Mouse (Mus musculus): Measurements from ENCODE around the gene Slc5a3. TPM values are rescaled to one million over a fixed set of nuclear protein-coding genes. Genes with fewer than 3 reads are reported as not detected.

Gene Slc5a3
- 1 to 10 TPM; 5.4 to 6.2 TPM for total RNA-seq (2021)
- long read RNA-seq, experiment 1, result 0 reads
- long read RNA-seq, experiment 2, result 0 reads

DNA sequence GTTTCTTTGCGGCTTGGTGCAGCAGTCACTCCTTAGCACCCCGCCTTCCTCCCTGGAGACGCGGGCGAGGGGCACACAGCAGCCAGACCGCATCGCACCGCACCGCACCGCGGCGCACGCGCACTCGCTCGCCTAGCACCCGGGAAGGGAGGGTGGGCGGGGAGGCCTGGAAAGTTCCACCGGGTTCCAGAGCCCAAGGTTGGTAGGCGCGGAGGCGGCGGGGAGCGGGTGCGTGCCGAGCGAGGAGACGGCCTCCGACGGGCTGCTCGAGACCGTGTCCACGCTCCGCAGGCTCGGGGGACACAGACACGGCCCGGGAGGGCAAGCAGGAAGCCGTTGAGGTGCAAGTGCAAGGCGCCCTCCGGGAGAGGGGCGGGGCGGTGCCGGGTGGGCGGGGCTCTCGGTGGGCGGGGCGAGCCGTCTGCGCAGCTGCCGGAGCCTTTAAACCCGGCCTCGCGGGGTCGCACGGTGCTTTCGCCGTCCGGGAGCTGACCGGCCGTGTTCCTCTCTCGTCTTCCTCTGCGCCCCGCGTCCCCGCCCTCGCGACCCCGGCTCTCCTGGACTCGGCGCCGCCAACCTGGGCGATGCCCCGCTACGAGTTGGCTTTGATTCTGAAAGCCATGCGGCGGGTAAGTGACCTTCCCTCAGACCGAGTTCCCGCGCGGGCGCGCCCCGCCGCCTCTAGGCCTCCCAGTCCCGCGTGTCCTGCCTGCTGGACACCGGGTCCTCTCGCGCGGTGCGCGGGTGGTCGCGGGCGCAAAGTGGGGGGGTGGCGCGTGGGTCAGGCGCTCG is at the start of gene Slc5a3, which contains the start of the genes Mrps6 and Gm49711:
TSS of gene Slc5a3 (plus strand) at position 471 of the 792 bp plus-strand sequence.
TSS of gene Mrps6 (plus strand) at position 419 of the 792 bp plus-strand sequence.
TSS of gene Gm49711 (plus strand) at position 465 of the 792 bp plus-strand sequence.
- intact Hi-C loops (cut with DNase I), result loop anchor here (2.0 to 5.0 kb wide), 3 partner anchors 39 to 229 kb away; no protein-coding TSS in a partner anchor

DNA sequence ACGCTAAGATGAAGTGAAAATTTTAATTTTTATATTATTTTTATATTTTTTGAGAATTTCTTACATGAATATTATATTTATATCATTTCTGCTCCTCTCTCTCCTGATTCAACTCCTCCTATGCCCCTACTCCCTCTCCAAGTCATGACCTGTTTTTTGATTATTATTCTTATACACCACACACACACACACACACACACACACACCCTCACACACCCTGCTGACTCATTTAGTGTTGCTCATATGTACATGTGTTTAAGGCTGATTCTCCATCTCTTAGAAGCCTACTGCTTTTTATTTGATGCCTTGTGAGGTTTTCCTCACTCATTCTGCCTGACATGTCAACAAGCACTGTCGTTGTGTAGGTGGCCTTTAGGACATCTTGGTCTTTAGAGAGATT is 48.5 kb upstream of the Slc5a3 start:
- no peak for DNase-seq
- intact Hi-C loops (cut with DNase I), result no loop called here

More for the DNA sequence above, at the start of gene Slc5a3, which contains the start of the genes Mrps6 and Gm49711:
- DNase-seq, result peak; percentile 88 to 90

DNA sequence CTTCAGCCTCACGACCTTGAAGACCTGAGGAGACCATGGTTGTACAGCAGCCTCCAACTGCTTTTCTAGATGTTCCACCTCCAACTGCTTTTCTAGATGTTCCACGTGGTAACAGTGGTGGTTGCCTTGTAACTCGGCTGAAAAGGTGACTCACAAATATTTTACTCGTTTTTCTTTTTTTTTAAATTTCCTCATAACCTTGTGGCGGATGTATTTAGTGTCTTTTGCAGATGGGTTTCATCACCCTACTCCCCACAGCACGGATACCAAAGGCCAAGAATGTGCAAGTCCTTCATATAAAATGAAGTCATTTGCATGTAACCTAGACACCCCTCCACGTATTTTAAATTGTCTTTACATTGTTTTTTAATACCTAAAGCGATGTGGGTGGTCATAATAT is 41.3 kb upstream of the Slc5a3 start:
- intact Hi-C loops (cut with DNase I), result no loop called here
- no peak for DNase-seq

DNA sequence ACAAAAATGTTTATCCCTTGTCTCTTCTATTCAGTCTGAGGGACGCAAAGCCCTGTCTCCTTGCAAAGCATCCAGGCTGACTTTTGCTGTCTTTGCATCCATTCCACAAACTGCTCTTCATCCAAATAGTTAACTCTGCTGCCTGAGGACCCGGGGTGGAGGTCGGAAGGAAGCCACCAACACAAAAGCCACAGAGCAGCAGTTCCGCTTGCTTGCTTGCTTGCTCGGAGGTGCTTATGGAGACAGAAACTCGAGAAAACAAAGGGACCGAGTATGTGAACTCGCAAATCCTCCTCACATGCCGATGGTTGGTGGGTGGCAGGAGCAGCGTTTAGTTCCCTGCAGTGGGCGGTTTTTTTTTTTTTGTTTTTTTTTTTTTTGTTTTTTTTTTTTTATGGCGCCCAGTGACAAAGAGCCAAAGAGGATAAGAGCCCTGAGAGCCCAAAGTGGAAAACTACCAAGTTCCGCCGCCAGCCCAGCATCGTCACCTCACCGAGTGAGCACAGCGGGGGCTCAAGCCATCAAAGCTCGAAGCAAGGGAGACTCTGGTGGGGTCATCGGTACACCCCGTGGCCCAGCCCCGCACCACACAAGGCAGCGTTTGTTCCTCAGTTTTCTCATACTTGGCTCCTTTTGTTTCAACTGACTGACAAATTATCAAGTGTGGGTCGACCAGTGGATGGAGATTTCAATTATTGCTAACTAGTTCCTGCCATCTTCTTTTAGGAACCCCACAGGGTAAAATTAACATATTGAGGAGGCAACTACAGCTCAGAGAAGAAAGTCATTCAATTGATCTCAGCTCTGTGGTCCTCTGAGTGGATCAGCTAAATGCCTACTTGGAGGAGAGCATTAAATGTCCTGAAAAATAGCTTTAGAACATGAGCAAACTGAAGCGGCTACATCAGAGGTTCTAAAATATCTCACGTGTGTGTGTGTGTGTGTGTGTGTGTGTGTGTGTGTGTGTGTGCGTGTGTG is 38.7 kb upstream of the Slc5a3 start:
- DNase-seq, result peak; percentile 40 to 64
- intact Hi-C loops (cut with DNase I), result loop anchor here (2.0 kb wide), 2 partner anchors 39 to 49 kb away; partner anchors contain the start of genes Gm49711, Mrps6 and Slc5a3

DNA sequence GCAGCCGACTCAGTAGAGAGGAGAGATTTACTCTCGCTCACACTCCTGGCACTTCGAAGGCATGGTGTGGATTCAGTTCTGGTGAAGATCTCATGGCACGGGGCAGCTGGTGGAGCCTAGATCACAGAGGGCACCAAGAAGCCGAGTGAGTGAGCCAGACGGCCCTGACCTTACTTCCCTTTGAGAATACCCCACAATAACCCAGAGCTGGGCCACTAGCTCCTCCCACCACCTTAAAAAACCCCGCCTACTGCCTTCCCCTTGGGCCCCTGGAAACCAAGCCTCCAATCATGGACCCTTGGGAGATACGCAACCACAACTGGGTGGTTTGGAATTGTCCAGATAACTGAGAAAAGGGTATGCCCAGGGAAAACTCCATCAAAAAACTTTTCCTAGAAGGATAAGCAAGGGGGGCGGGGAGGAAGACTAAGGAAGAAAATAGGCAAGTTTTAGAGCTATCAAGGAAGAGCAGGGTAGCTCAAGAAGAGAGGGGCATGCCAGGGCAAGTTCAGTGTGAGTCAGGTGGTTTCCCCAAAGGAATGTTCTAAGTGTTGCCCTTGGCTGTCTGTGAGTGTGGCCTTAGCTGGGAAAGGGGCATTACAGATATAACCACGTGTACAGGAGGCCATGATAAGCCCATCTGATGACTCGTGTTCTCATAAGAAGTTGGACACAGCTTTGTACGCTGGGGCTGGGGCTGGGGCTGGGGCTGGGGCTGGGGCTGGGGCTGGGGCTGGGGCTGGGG is 36.3 kb upstream of the Slc5a3 start:
- no peak for DNase-seq
- intact Hi-C loops (cut with DNase I), result no loop called here

DNA sequence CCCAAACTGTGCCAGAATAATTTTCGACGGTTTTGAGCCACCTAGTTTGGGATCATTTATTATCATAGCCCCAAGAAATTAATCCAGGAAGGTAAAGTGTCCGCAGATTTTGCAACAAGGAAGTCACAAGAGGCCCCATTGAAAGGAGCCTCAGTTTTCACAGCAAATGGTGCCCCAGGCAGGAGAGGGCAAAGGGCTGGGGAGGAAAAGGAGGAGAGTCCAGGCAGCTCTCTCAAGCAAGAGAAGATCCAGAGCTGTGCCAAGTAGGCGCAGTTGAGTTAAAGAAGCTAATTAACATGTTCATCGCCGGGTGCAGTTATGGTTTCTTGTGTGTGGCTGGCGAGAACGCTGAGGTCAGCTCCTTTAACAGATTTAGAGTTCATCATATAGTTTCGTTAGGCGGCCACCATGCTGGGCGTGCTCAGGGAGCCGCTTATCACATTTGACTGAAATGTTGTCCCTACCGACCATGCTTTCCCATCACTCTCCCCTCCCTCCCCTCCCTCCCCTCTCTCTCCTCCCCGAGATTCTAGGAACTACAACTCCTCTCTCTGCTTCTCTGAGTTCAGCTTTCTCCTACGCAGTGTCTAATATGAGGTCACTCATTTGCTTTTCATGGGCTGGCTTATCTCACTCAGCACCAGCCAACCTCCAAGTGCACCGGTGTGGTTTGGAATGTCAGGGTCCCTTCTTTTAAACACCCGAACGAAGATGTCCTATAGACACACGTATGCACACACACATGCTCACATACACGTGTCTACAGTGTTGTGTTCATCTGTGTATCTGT is 35.4 kb upstream of the Slc5a3 start:
- intact Hi-C loops (cut with DNase I), result no loop called here

DNA sequence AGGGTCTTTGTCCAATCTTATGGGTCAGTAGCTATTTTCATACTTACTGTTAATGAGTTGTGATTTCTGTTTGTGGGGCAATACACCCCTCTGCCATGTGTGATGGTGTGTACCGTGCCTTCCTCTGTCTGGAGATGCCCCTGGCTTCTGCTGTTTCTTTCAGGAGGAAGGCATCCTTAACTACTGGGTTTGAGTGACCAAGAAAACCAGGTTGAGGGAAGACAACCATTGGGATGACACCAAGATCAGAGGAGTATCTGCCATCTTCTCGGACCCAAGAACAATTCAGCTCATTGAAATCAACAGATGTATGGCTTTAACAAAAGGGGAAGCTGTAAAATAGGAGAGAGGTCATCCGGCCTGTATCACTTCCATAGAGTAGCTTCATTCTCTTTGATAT is 24.8 kb upstream of the Slc5a3 start:
- intact Hi-C loops (cut with DNase I), result no loop called here

More for the DNA sequence above, 35.4 kb upstream of the Slc5a3 start:
- no peak for DNase-seq

DNA sequence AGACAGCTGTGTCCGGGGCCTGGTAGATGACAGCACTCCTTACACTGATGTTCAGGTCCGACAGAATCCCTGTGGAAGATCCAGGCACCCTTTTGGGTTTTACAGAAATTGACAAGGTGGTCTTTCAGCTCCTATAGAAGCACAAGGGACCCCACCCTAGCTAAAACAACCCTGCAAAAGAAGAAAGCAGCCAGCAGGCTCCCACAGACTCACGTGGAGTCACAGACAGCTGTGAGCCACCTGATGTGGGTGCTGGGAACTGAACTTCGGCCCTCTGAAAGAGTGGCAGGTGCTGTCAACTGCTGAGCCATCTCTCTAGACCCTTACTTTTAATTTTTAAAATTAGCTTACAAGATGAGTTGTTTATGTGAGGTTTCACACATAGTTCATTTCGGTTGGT is 23.4 kb upstream of the Slc5a3 start:
- no peak for DNase-seq
- intact Hi-C loops (cut with DNase I), result no loop called here

More for the DNA sequence above, 24.8 kb upstream of the Slc5a3 start:
- DNase-seq, result no peak

DNA sequence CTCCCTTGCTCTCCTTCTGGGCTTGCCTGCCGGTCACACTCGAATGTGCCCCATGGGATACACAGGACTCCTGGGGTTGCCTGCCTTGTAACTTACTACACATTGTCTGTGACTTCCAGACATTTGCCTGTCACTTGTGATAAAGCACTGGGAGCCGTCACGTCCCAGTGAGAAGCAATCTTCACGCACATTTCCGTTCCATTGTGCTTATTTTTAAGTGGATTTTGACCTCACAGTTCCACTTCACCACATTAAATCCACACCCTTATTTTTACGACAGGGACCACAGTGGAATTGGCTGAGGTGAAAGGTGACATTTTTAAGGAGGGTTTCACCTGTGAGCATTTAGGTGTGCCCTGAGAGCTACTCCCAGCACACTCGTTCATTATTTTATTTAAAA is 21.4 kb upstream of the Slc5a3 start:
- intact Hi-C loops (cut with DNase I), result no loop called here
- DNase-seq, result no peak

DNA sequence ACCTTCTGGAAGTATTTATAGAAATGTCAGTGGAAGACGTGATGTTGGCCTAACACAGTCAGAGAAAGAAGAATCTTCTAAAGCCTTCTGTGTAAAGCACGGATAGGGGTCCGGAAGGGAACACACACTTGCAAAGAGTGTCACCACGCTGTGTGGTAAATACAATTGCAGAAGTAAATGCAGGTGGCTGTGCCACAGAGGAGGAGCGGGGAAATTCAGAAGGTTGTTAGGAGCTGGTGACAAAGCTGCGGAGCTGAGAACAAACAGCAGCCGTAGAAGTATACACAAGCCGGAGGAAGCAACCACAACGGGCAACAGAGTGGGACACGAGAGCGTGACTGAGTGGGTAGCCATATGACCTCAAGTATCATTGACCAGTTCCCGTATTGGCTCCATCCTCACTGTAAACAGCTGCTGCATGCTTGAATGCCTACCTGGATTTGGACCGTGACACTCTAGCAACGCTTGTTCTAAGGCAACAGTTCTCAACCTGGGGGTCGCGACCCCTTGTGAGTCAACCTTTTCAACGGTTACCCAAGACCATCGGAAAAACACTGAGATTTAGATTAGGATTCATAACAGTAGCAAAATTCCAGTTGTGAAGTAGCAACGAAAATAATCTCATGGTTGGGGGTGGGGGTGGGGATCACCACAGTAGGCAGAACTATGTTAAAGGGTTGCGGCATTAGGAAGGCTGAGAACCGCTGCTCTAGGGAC is 20.1 kb upstream of the Slc5a3 start:
- DNase-seq, result no peak
- intact Hi-C loops (cut with DNase I), result no loop called here

DNA sequence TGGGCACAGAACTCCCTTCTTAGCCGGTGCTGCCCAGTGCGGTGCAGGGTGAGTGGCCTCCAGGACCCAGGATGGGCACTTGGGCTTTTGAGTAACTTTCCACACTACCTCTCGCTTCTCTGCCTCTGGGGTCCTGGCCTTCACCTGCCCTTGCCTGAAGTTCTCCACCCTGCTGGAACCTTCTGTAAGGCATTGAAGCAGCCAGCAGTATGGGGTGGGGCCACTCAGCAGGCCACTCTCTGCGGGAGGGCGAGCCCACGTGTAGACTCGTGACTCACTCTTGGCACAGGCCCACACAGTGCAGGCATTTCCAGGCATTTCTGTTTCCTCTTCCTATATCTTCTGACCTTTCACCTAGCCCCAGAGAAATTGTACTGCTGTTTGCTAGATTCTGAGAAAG is 18.7 kb upstream of the Slc5a3 start:
- intact Hi-C loops (cut with DNase I), result no loop called here

DNA sequence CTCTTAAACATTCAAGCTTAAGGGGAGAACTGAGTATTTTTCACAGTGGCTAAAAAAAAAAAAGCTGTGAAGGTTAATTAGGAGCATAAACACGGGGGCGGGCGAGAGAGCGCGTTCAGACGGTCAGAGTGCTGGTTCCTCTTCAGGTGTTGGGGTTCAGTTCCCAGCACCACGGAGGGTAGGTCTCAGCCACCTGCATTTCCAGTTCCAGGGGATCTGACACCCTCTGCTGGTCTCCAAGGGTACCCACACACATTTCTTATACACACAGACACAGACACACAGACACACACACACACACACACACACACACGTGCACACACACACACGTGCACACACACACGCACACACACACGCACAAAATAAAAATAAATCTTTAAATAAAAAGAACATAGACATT is 18.2 kb upstream of the Slc5a3 start:
- no peak for DNase-seq
- intact Hi-C loops (cut with DNase I), result no loop called here

More for the DNA sequence above, 18.7 kb upstream of the Slc5a3 start:
- DNase-seq, result no peak

DNA sequence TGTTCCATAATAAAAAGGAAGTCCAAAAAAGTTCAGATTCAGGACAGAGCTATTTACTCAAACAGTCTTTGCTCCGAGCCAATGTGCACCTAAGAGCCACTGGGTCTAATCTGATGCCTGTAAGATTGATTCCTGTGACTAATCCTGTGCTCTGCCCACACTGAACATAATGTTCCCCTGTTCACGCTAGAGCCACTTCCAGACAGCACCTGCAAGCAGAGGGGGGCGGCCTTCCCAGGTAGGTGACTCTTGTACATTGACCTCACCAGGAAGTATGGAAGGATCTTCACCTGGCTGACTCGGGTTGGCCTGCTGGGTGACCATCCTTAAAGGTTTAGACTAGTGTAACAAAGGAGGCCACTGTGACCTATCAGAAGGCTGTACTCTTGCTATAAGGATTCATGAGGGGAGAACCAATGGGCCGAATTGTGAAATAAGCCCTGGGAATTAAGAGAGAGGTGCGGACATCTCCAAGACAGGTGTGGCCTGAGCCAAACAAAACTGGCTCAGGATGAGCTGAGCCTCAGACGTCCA is 6.3 kb upstream of the Slc5a3 start:
- intact Hi-C loops (cut with DNase I), result no loop called here
- no peak for DNase-seq

DNA sequence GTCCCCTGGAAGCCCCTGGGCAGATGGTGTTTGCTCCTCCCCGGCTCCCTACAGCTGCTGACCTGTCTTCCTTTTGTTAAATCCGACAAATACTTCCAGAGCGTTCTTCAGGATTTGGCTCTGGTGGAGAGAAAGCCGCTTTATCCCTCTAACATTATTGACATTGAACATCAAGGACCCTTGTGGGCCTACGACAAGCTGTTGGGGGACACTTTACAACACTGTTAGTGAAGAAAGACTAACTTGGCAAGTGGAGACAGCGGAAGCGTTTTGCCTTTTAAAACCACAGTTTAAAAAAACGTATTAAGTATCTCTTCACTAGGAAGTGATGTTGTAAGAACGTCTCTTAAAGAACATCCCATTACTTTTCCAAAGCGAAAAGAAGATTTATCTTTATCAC is 5.6 kb upstream of the Slc5a3 start:
- no peak for DNase-seq
- intact Hi-C loops (cut with DNase I), result no loop called here

DNA sequence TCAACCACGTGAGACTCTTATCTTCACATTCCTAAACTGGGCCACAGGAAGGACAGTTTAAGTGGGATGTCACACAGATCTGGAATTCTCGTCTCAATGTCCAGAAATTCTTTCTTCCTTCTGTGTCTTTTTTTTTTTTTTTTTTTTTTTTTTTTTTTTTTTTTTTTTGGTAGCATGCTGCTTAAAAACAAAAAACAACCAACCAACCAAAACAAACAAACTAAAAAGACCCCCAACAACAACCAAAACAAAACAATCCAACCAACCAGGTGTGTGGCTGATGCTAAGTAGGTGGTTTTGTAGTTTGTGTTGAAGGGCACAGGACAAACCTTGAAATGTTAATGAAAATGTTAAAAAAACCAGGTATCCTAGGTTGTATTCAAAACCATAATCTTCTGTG is 1.4 kb upstream of the Slc5a3 start:
- no peak for DNase-seq

DNA sequence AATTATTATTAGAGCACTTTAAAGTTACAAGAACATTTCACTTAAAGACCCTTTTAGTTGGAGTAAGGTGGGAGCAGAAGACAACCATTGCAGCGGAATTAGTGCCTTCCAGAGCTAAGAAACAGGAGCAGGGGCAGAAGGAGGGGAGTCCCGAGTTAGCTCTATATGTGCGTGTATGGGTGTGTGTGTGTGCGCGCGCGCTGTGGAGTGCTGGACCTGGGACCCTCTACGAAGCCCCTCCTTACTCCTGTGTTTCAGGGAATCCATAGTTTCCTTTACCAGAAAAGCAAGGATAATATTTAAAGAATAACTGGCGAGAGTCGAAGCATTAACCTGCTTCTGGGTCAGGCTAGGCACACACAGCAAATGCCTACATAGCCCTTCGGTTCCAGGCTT is 668 bp upstream of the Slc5a3 start:
- DNase-seq, result peak; percentile 2 to 3
- intact Hi-C loops (cut with DNase I), result loop anchor here (2.0 to 5.0 kb wide), 2 partner anchors 121 to 230 kb away; no protein-coding TSS in a partner anchor

More for the DNA sequence above, 1.4 kb upstream of the Slc5a3 start:
- intact Hi-C loops (cut with DNase I), result loop anchor here (2.0 to 5.0 kb wide), 2 partner anchors 120 to 231 kb away; no protein-coding TSS in a partner anchor

DNA sequence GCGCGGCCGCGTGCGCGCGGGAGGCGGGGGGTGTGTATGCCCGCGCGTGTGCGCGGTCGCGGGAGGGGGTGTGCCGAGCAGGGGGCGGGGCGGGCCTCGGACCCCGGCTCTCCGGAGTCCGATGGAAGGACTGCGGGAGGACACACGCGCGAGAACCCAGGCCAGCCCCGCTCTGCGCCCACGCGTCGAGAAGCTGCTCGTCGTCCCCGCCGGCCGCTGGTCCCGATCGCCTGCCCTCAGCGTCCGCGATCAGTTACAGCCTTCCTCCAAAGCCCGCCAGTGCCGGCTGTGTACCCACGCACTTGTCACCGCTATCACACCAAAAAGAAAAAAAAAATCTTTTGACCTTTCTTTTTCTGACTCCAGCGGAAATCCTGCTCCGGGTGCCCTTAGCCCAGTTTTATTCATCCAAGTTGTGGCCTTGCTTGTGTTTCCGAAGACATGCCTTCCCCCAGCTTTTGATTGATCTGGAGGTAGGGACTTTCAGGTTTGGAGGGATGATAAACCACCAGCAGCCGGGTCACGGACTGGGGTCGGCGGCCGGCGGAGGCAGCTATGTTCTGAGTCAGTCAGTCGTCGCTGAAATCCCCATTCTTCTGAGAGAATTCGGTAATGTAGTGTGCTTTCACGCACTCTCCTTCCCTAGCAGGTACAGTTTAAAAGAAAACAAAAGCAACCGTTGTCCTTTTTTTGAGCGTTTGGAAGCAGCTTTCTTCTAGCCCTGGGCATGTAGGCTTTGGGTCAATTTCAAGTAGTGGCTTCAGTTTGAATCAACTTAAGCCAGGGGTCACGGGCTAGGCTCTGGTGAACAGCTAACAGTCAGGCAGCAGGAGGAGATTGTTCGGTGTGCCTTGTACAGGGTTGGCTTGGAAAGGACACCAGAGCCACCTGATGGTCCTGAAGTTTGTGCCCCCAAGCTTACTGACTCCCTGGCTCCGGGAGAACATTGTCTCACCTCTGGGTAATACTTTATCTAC is 810 bp downstream of the Slc5a3 start:
- DNase-seq, result peak in 1 of 2 experiments; percentile 26
- intact Hi-C loops (cut with DNase I), result loop anchor here (2.0 to 5.0 kb wide), 2 partner anchors 40 to 228 kb away; no protein-coding TSS in a partner anchor
